Mouse (Mus musculus): ENCODE results near the gene Med13l.

Gene Med13l

DNA sequence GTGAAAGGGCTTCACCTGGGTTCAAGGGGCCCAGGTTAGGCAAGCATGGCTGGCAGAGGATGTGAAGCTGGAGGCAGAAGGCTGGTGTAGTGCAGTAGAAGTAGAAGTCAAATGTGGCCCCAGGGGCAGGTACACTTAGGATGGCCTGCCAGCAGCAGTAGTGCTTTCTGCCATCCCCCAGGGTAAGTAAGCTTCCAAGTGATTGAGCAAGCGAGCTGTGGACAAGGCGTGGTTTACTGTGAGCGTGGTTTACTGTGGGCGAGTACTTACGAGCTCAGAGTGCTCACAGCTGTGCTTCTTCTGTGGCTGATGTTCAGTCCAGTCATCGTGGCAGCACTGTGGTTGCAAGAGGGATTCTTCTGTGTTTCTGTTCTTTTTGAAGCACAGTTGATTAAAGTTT is 103.5 kb downstream of the Med13l start:
- DNase-seq, result no peak

DNA sequence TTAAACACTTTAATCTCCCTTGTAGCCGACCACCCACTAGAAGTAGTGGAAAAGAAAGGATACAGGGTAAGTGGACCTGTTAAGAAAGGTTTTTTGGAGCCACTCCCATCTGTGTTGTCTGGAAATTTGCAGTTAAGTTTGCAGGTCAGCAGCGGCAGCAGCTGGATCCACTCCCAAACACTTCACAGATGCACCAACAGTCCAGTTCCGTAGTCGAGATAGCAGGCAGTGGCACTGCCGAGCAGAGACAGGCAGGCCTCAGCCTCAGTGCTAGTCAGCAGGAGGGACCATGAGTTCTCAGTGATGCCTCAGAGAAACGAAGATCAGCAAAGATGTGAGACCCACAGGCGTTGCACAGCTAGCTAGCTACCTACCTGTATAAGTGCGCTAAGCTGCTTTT is 104.5 kb downstream of the Med13l start:
- no peak for DNase-seq

GRCm38 (mm10) chr5:118666437-118667207 is 106.1 kb downstream of the Med13l start:
- DNase-seq, result no peak

DNA sequence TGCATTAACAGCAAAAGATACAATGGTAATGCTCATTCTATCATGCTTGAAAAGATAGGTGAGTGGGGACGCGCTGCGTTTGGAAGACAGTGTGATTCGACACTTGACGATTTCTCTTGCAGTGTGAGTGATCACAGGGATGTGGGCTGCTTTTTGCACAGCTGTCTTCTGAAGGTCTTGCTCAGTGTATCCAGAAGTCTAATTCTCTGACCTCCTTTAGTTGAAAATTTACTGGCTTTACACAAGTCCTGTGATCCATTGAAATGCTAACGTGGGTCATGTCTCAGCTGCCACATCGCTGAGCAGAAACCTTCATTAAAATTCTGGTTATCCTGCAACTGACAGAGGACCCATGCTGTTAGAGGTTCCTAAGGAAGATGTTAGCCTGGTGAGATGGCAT is 107.4 kb downstream of the Med13l start:
- DNase-seq, result no peak

GRCm38 (mm10) chr5:118668931-118669330 is 108.5 kb downstream of the Med13l start:
- DNase-seq, result no peak

GRCm38 (mm10) chr5:118672111-118672510 is 111.6 kb downstream of the Med13l start:
- no peak for DNase-seq

DNA sequence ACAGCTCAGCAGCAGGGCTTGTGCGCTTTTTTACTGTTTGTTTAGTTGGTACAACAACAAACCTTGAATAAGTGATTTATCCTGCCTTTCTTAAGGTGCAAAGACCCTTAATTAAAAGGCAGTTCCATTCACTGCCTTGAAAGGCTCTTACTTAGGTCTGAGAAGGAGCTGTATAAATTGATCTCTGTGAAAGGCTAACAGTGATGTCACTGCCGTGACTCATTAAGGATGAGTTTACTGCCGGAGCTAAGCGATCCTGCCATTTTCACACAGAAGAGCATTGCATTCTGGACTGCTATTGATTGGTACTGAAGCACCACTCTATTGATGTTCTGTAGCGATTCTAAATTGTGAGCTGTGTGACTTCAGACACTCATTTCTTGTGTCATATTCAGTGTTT is 113.4 kb downstream of the Med13l start:
- no peak for DNase-seq

DNA sequence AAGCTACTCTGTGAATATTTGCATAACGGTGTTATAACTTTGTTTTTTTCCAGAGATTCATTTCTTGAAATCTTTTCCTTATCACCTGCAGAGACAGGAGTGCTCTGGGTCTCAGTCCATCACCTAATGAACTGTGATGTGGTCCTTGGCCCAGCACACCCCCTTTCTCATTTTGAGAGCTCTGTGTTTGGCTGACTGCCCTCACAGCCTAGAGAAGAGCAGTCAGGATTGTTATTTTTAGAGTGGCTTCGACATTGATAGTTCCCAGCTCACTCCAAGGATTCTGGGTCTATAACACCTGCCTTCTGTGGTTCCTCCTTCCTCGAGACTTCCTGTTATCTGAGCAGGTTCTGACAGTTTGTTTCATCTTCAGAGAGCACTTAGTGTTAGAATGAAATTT is 113.8 kb downstream of the Med13l start:
- DNase-seq, result no peak

DNA sequence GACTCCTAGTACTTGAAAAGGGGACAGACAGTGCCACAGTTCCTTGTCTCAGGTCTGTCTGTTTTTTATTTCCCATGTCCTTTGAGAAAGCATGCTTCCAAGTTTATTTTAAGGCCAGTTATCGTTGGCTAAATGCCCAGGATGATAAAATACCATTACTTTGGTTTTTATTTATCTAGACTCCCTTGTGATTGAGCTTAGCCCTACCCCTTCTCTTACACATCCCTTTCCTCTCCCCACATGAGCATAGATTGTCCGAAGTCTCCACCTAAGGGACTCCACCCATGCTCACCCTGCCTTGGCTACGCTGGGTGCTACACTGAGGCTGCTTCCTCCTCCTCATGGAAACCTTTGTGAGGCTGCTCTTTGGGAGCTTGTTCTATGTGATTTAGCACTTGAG is 115.2 kb downstream of the Med13l start:
- no peak for DNase-seq

GRCm38 (mm10) chr5:118676151-118676918 is 115.9 kb downstream of the Med13l start:
- DNase-seq, result no peak

DNA sequence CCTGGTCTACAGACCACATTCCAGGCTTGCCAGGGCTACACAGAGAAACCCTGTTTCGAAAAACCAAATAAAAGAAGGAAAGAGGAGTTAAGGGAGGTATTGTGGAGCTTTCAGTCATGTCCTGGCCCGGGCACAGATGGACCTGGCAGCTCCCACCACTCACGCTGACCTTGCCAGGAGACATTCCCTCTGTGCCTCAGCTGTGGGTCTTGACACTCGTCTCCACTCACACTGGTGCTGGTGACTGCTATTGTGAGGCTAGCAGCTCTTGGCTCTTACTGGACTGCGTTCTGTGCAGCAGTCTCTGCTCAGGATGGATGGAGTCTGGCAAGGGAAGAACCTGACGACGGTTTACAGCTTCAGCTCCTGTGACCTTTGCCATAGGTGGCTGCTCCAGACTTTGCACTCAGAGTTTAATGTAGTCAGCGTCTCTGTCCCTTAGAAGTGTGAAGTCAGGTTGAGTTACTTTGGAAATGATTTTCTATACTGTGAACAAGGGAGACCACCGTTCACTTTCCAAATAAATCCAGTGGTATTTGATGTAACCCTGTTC is 118.9 kb downstream of the Med13l start:
- DNase-seq, result no peak

DNA sequence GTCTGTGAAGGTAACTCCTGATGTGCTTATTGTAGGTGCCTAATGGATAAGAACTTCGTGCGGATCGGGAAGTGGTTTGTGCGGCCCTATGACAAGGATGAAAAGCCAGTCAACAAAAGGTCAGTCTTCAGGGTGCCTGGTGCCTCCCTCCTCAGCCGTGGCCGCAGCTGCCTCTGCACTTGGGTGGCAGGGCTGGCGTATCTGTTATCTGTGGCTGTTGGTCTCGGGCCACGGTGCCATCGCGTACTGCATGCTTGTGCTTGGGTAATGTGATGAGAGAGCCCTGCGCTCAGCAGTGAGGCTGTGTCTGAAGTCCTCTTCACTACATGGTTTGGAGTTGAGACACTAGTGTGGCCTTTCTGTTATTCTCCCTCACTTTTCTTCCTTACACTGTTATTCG is 120.4 kb downstream of the Med13l start:
- no peak for DNase-seq

DNA sequence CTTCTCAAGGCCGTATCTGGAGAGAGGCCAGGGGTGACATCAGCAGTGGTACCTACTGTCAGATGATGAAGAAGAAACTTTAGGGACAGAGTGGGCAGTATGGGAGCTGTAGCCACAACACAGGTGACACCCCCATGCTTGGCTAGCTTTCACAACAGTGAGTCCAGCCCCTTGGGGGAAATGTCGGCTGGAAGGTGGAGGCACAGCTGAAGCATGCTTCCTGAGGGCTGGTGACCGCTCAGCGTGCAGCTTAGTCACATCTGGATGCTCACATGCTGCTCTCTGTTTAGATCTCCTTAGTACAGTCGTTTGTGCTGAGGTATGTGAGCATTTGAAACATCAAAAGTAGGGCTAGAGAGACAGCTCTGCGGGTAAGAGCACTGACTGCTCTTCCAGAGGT is 121.5 kb downstream of the Med13l start:
- no peak for DNase-seq

DNA sequence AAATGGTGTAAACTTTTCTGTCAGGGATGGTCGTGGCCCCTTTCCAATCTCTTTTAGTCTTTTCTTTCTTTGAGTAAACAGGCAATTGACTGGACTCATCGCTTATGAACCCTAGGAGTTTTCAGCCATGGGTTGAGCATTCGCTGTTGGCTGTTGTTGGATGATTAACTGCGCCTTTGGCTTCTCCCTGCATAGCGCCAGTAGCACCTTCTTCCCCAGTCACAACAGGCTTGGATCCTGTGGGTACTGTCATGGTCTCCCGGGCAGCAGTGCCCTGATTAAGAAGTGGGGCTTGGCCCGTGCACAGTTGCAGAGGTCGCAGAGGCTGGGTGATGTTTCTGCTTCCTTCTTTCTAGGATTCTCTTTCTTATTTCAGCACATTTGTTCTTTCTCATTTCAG is 124.7 kb downstream of the Med13l start:
- DNase-seq, result no peak

DNA sequence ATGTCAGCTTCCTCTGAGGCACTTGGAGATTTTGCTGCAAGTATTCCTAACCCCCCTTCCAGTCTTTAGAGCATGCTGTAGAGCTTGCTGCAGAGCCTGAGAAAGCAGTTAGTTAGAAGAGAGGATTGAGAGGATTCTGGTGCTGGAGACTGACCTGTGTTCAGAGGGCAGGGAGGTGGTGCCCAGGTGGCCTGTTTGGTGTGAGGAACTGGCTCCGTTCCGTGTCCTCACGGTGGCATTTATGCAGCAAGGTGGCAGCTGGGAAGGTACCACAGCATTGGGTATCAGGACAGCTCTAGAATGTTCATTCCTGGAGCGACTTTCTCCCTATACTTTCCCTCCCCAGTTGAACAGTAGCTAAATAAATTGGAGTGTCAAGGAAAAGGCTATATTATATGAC is 125.5 kb downstream of the Med13l start:
- DNase-seq, result no peak

DNA sequence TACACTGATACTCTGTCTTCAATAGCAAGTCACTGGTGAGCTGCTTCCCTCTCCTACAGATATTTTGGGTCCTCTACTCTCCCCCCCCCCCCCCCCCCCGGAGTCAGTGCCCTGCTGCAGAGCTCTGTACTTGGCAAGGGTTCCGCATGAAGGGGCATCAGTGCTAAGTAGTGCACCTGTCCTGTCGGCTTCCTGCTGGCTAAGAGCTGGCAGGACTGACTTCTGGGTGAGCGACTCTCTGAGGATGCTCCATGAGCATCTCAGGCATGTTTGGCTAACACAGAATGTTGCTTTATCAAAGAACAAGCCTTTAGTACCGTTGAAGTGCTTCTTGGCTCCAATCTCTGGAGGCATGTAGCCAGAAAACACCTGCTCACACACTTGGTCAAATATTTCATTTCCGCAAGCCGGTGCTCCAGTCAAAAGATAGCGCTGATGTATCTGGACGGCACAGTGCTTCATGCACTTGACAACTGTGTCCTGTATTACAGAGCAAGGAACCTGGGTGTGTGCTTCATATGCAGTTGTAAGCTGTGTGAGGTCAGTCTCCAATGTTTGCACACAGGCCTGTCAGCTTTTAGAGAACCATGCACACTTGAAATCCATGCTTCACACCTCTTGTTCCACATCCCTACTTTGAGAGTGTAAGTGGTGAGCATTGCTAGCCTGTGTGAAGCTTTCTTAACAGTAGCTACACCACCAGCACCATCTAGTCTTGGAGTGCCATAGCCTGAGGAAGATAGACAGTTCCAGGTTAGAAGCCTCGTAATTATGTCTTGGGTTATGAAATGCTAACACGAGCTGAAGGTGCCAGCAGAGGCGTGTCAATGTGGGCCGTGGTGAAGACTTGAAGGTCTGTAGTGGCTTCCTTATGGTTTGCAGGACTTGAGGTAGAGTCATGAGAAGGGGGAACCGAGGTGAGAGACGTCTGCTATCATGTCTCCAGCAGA is 128.7 kb downstream of the Med13l start:
- DNase-seq, result no peak

DNA sequence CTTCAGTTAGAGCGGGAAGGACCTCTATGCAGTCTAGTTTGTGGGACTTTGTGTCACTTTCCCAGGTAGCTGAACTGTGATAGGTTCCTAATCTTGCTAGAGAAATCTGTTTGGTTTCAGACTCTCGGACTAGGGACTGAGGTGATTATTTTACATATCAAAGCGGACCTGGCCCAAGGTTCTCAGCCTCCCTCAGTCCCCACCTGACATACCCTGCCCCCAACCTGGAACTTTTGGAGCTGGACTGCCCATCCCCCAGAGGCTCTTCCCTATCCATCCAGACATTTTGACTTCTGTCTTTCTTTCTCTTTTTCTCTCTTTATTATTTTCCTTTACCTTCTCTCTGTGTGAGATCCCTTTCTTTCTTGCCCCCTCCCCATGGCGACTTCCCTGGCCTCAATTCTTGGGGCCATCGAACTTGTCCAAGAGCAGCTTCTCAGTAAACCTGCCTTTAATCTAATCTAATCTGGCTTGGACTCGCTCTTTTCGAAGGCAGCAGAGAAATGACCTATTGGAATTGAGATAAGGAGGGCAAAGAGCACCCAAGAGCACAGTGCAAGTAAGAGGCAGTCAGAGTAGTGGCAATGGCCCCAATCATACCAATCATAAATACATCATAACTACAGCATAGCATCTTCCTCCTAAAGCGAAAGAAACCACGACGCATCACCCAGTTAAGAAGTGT is 130.7 kb downstream of the Med13l start:
- DNase-seq, result no peak

DNA sequence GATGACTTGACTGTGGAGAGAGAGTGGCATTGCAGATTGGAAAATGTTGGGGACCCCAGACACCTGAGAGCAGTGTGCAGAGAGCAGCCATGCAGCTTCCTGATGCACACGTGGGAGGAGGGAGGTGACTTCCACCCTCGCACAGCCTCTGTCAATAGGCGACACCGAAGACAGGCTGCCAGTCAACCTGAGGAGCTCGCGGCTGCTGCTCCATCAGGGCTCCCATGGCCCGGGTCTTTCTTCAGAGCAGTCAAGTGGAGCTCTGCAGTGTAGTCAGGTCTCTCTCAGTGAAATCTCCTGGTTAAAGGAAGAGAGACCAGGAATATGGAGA is 131.2 kb downstream of the Med13l start:
- no peak for DNase-seq

GRCm38 (mm10) chr5:118693996-118694395 is 133.5 kb downstream of the Med13l start:
- no peak for DNase-seq

DNA sequence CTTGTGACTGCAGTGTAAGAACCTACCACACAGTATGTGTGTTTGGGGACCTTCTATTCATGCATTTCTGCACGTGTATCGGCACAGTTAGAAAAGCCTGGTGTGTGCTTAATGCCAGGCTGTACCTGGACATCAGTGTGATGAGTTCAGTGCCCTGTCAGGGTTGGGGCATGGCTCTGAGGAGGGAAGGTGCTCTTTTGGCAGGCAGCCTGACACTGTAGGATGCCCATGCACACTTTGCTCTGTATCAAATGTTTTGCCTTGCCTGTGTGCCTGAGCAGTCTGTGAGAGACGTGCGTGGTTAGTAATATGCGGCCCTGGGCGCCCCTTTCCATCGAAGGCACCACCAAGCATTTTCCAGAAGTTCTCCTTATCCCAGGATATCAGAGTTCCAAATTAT is 136.6 kb downstream of the Med13l start:
- DNase-seq, result no peak

GRCm38 (mm10) chr5:118700978-118701377 is 140.5 kb downstream of the Med13l start:
- no peak for DNase-seq

- DNase-seq, result no peak
Measured at GRCm38 (mm10) chr5:118702674-118703073, 142.2 kb downstream of the Med13l start.

GRCm38 (mm10) chr5:118704148-118704547 is 143.7 kb downstream of the Med13l start:
- no peak for DNase-seq

Data from right cerebral cortex, postnatal 4 days (tissue).